Mouse (Mus musculus) bone marrow, adult 2 months (tissue): Measurements from ENCODE around the gene Cenpl. TPM values are rescaled to one million over a fixed set of nuclear protein-coding genes. Genes with fewer than 3 reads are reported as not detected.

Experiments
- H3K27ac ChIP-seq: fragments of 200-500 bp; 2 replicates; pipeline ENCODE4 v1.5.1; 2012; ENCODE audit warnings: low read depth, mild to moderate bottlenecking, control low read depth, inconsistent platforms, low read length; ENCODE audit not compliant: control insufficient read depth, poor library complexity, insufficient read depth
- H3K4me1 ChIP-seq: fragments of 200-500 bp; 2 replicates; pipeline ENCODE4 v1.6.1; 2011; ENCODE audit warnings: low read length; ENCODE audit not compliant: control insufficient read depth, insufficient read depth
- H3K4me3 ChIP-seq: fragments of 200-500 bp; replicated peaks from 2 replicates; pipeline ENCODE3; 2011; ENCODE audit warnings: mild to moderate bottlenecking, low read depth, low read length, control low read depth; ENCODE audit not compliant: control insufficient read depth
- CTCF ChIP-seq: fragments of 200-500 bp; IDR thresholded peaks from 2 replicates; pipeline ENCODE4 v1.5.1; 2011; ENCODE audit warnings: low read length, control low read depth; ENCODE audit not compliant: control insufficient read depth, insufficient read depth
- POLR2A ChIP-seq: fragments of 200-500 bp; IDR thresholded peaks from 2 replicates; pipeline ENCODE4 v1.6.1; 2011; ENCODE audit warnings: low read depth, mild to moderate bottlenecking, control low read depth, low read length, borderline replicate concordance; ENCODE audit not compliant: control insufficient read depth
- WGBS: fragments of 180-500 bp; shearing (Covaris S2); methylation state at CpG from one replicate; pipeline ENCODE4 v1.1.7; 2018; 5-methylcytosine and 5-hydroxymethylcytosine counted together
- polyA plus RNA-seq: library from polyadenylated mRNA; stranded (reverse); fragments of >200 nt; gene quantifications from 2 replicates; pipeline ENCODE4 v1.2.4, GENCODE M21; 2011; ENCODE audit warnings: low replicate concordance; ENCODE audit not compliant: missing spikeins, insufficient read depth, insufficient read length

Gene Cenpl
- polyA plus RNA-seq, 1 experiment: 34.7 TPM

GRCm38 (mm10) chr1:161039741-161040425 lies 30.6 kb upstream of the Cenpl start:
- TF ChIP-seq POLR2A: no peak
- TF ChIP-seq CTCF: no peak
- WGBS: 31% methylated on average over 3 of the region's 3 CpGs
- Histone ChIP-seq H3K4me1 (peaks cover 1% of the 10 kb centered on the region; the same call in 1 of the 2 replicates), H3K4me3 (no peak overlapping the region), H3K27ac (no peak overlapping the region)

GRCm38 (mm10) chr1:161040426-161040770 lies 30.1 kb upstream of the Cenpl start:
- no peak overlapping the region for H3K4me3 ChIP-seq
- 81% methylated on average over 1 of the region's 1 CpGs for WGBS
- H3K4me1 ChIP-seq: peaks cover 1% of the 10 kb centered on the region; the same call in 1 of the 2 replicates
- TF ChIP-seq CTCF: no peak
- TF ChIP-seq POLR2A: no peak
- no peak overlapping the region for H3K27ac ChIP-seq

- H3K4me1 ChIP-seq: peaks cover 1% of the 10 kb centered on the region; the same call in 1 of the 2 replicates
- TF ChIP-seq POLR2A (no peak), CTCF (no peak)
- no peak overlapping the region for H3K4me3 ChIP-seq
- H3K27ac ChIP-seq: no peak overlapping the region
Observed at GRCm38 (mm10) chr1:161040855-161041254, 29.7 kb upstream of the Cenpl start.

- TF ChIP-seq CTCF (no peak), POLR2A (no peak)
- H3K27ac ChIP-seq: no peak overlapping the region
- WGBS: 88% methylated on average over 7 of the region's 7 CpGs
Observed at GRCm38 (mm10) chr1:161041261-161042020, 29.1 kb upstream of the Cenpl start.

GRCm38 (mm10) chr1:161046972-161047371 lies 23.5 kb upstream of the Cenpl start:
- no peak overlapping the region for H3K27ac ChIP-seq
- no peak overlapping the region for H3K4me3 ChIP-seq
- H3K4me1 ChIP-seq: no peaks in the 10 kb centered on the region
- TF ChIP-seq CTCF (no peak), POLR2A (no peak)
- 73% methylated on average over 3 of the region's 3 CpGs for WGBS

More at GRCm38 (mm10) chr1:161041261-161042020, 29.1 kb upstream of the Cenpl start:
- H3K4me3 ChIP-seq: no peak overlapping the region
- H3K4me1 ChIP-seq: peaks cover under 1% of the 10 kb centered on the region; the same call in 1 of the 2 replicates

GRCm38 (mm10) chr1:161057164-161057563 lies 13.3 kb upstream of the Cenpl start:
- 92% methylated on average over 1 of the region's 1 CpGs for WGBS
- no peak overlapping the region for H3K4me3 ChIP-seq
- no peak for TF ChIP-seq CTCF
- no peak for TF ChIP-seq POLR2A
- no peaks in the 10 kb centered on the region for H3K4me1 ChIP-seq
- no peak overlapping the region for H3K27ac ChIP-seq

- TF ChIP-seq CTCF (no peak), POLR2A (no peak)
- Histone ChIP-seq H3K4me3 (no peak overlapping the region), H3K4me1 (no peaks in the 10 kb centered on the region), H3K27ac (no peak overlapping the region)
- 83% methylated on average over 1 of the region's 1 CpGs for WGBS
Observed at GRCm38 (mm10) chr1:161063351-161063750, 7.2 kb upstream of the Cenpl start.

GRCm38 (mm10) chr1:161071272-161071620 lies 733 bp downstream of the Cenpl start:
- H3K27ac ChIP-seq: peak overlapping the region; percentile 57; the same call in 1 of the 2 replicates
- TF ChIP-seq CTCF: no peak
- no peak for TF ChIP-seq POLR2A
- peak overlapping the region; percentile 78 for H3K4me3 ChIP-seq
- H3K4me1 ChIP-seq: peaks cover 1% of the 10 kb centered on the region
- WGBS: under 1% methylated on average over 12 of the region's 12 CpGs
